Mouse (Mus musculus): Measurements from ENCODE around the gene Pax3. TPM values are rescaled to one million over a fixed set of nuclear protein-coding genes. Genes with fewer than 3 reads are reported as not detected.

Pax3 gene
- polyA plus RNA-seq, 1 experiment from 2014 or later, result 0.19 TPM

- H3K4me2 ChIP-seq, result no peak overlapping the region
- no peak overlapping the region for H3K27ac ChIP-seq (ENCODE audit: low read depth, low read length)
- no peak overlapping the region for H3K9ac ChIP-seq (ENCODE audit: low read depth, low read length)
- ATAC-seq (replicated peaks; ENCODE audit: insufficient number of reproducible peaks, low FRiP score, low TSS enrichment), result no peak
- 49% methylated on average over 1 of the region's 1 CpGs for WGBS (ENCODE audit: insufficient replicate concordance)
- H3K36me3 ChIP-seq (ENCODE audit: control insufficient read depth, insufficient read depth, low read length), result no peaks in the 10 kb centered on the region
- H3K4me3 ChIP-seq (ENCODE audit: low read depth, low read length), result no peak overlapping the region
- no peaks in the 10 kb centered on the region for H3K9me3 ChIP-seq (replicated peaks; ENCODE audit: control insufficient read depth, low read length)
- H3K27me3 ChIP-seq (ENCODE audit: control insufficient read depth, insufficient read depth, low read length), result peaks cover 11% of the 10 kb centered on the region
- no peaks in the 10 kb centered on the region for H3K4me1 ChIP-seq (ENCODE audit: control insufficient read depth, insufficient read depth, low read length)
These were observed 25.3 kb downstream of the Pax3 start for GRCm38 (mm10) chr1:78171671-78172070.

- no peak overlapping the region for H3K27ac ChIP-seq (ENCODE audit: low read depth, low read length)
- no peaks in the 10 kb centered on the region for H3K9me3 ChIP-seq (replicated peaks; ENCODE audit: control insufficient read depth, low read length)
- no peak overlapping the region for H3K9ac ChIP-seq (ENCODE audit: low read depth, low read length)
- H3K4me2 ChIP-seq, result no peak overlapping the region
- no peaks in the 10 kb centered on the region for H3K4me1 ChIP-seq (ENCODE audit: control insufficient read depth, insufficient read depth, low read length)
- H3K4me3 ChIP-seq (ENCODE audit: low read depth, low read length), result no peak overlapping the region
- ATAC-seq (replicated peaks; ENCODE audit: insufficient number of reproducible peaks, low FRiP score, low TSS enrichment), result no peak
- H3K36me3 ChIP-seq (ENCODE audit: control insufficient read depth, insufficient read depth, low read length), result no peaks in the 10 kb centered on the region
- peaks cover 11% of the 10 kb centered on the region for H3K27me3 ChIP-seq (ENCODE audit: control insufficient read depth, insufficient read depth, low read length)
- 60% methylated on average over 9 of the region's 9 CpGs for WGBS (ENCODE audit: insufficient replicate concordance)
These were observed 26.2 kb downstream of the Pax3 start for GRCm38 (mm10) chr1:78170771-78171170.

- H3K4me3 ChIP-seq (ENCODE audit: low read depth, low read length), result no peak overlapping the region
- no peak overlapping the region for H3K9ac ChIP-seq (ENCODE audit: low read depth, low read length)
- no peak overlapping the region for H3K27ac ChIP-seq (ENCODE audit: low read depth, low read length)
- ATAC-seq (replicated peaks; ENCODE audit: insufficient number of reproducible peaks, low FRiP score, low TSS enrichment), result no peak
- 63% methylated on average over 3 of the region's 3 CpGs for WGBS (ENCODE audit: insufficient replicate concordance)
- H3K4me1 ChIP-seq (ENCODE audit: control insufficient read depth, insufficient read depth, low read length), result no peaks in the 10 kb centered on the region
- no peaks in the 10 kb centered on the region for H3K36me3 ChIP-seq (ENCODE audit: control insufficient read depth, insufficient read depth, low read length)
- H3K27me3 ChIP-seq (ENCODE audit: control insufficient read depth, insufficient read depth, low read length), result peaks cover 11% of the 10 kb centered on the region; the same call in 1 of the 2 replicates
- no peaks in the 10 kb centered on the region for H3K9me3 ChIP-seq (replicated peaks; ENCODE audit: control insufficient read depth, low read length)
- H3K4me2 ChIP-seq, result no peak overlapping the region
These were observed 28.1 kb downstream of the Pax3 start for GRCm38 (mm10) chr1:78168796-78169195.

GRCm38 (mm10) chr1:78167577-78168286 lies 29.2 kb downstream of the Pax3 start:
- Histone ChIP-seq H3K4me2 (no peak overlapping the region), H3K9ac (ENCODE audit: low read depth, low read length) (no peak overlapping the region), H3K36me3 (ENCODE audit: control insufficient read depth, insufficient read depth, low read length) (no peaks in the 10 kb centered on the region), H3K4me3 (ENCODE audit: low read depth, low read length) (no peak overlapping the region), H3K9me3 (replicated peaks; ENCODE audit: control insufficient read depth, low read length) (no peaks in the 10 kb centered on the region), H3K4me1 (ENCODE audit: control insufficient read depth, insufficient read depth, low read length) (no peaks in the 10 kb centered on the region), H3K27ac (ENCODE audit: low read depth, low read length) (no peak overlapping the region), H3K27me3 (ENCODE audit: control insufficient read depth, insufficient read depth, low read length) (peaks cover 10% of the 10 kb centered on the region; the same call in 1 of the 2 replicates)
- WGBS (ENCODE audit: insufficient replicate concordance), result 64% methylated on average over 18 of the region's 18 CpGs
- ATAC-seq (replicated peaks; ENCODE audit: insufficient number of reproducible peaks, low FRiP score, low TSS enrichment), result no peak

GRCm38 (mm10) chr1:78161745-78162144 lies 35.2 kb downstream of the Pax3 start:
- no peak overlapping the region for H3K4me3 ChIP-seq (ENCODE audit: low read depth, low read length)
- H3K36me3 ChIP-seq (ENCODE audit: control insufficient read depth, insufficient read depth, low read length), result no peaks in the 10 kb centered on the region
- H3K4me2 ChIP-seq, result no peak overlapping the region
- H3K27me3 ChIP-seq (ENCODE audit: control insufficient read depth, insufficient read depth, low read length), result peaks cover 5% of the 10 kb centered on the region; the same call in 1 of the 2 replicates
- no peak overlapping the region for H3K9ac ChIP-seq (ENCODE audit: low read depth, low read length)
- no peak overlapping the region for H3K27ac ChIP-seq (ENCODE audit: low read depth, low read length)
- H3K4me1 ChIP-seq (ENCODE audit: control insufficient read depth, insufficient read depth, low read length), result no peaks in the 10 kb centered on the region
- 61% methylated on average over 5 of the region's 5 CpGs for WGBS (ENCODE audit: insufficient replicate concordance)
- H3K9me3 ChIP-seq (replicated peaks; ENCODE audit: control insufficient read depth, low read length), result no peaks in the 10 kb centered on the region
- ATAC-seq (replicated peaks; ENCODE audit: insufficient number of reproducible peaks, low FRiP score, low TSS enrichment), result no peak

- Histone ChIP-seq H3K4me2 (no peak overlapping the region), H3K36me3 (ENCODE audit: control insufficient read depth, insufficient read depth, low read length) (no peaks in the 10 kb centered on the region), H3K9ac (ENCODE audit: low read depth, low read length) (no peak overlapping the region), H3K4me1 (ENCODE audit: control insufficient read depth, insufficient read depth, low read length) (no peaks in the 10 kb centered on the region), H3K4me3 (ENCODE audit: low read depth, low read length) (no peak overlapping the region), H3K27ac (ENCODE audit: low read depth, low read length) (no peak overlapping the region), H3K27me3 (ENCODE audit: control insufficient read depth, insufficient read depth, low read length) (peaks cover 14% of the 10 kb centered on the region; the same call in 1 of the 2 replicates), H3K9me3 (replicated peaks; ENCODE audit: control insufficient read depth, low read length) (no peaks in the 10 kb centered on the region)
- WGBS (ENCODE audit: insufficient replicate concordance), result 32% methylated on average over 6 of the region's 6 CpGs
- ATAC-seq (replicated peaks; ENCODE audit: insufficient number of reproducible peaks, low FRiP score, low TSS enrichment), result no peak
These were observed 39.0 kb downstream of the Pax3 start for GRCm38 (mm10) chr1:78157930-78158329.

GRCm38 (mm10) chr1:78155796-78156195 lies 41.1 kb downstream of the Pax3 start:
- Histone ChIP-seq H3K4me2 (no peak overlapping the region), H3K36me3 (ENCODE audit: control insufficient read depth, insufficient read depth, low read length) (no peaks in the 10 kb centered on the region), H3K27ac (ENCODE audit: low read depth, low read length) (no peak overlapping the region), H3K27me3 (ENCODE audit: control insufficient read depth, insufficient read depth, low read length) (peaks cover 24% of the 10 kb centered on the region; the same call in 1 of the 2 replicates), H3K9me3 (replicated peaks; ENCODE audit: control insufficient read depth, low read length) (no peaks in the 10 kb centered on the region), H3K4me3 (ENCODE audit: low read depth, low read length) (no peak overlapping the region), H3K9ac (ENCODE audit: low read depth, low read length) (no peak overlapping the region), H3K4me1 (ENCODE audit: control insufficient read depth, insufficient read depth, low read length) (no peaks in the 10 kb centered on the region)
- no peak for ATAC-seq (replicated peaks; ENCODE audit: insufficient number of reproducible peaks, low FRiP score, low TSS enrichment)
- WGBS (ENCODE audit: insufficient replicate concordance), result 83% methylated on average over 4 of the region's 4 CpGs

GRCm38 (mm10) chr1:78148011-78148623 lies 48.8 kb downstream of the Pax3 start:
- WGBS (ENCODE audit: insufficient replicate concordance), result 63% methylated on average over 2 of the region's 2 CpGs
- Histone ChIP-seq H3K4me3 (ENCODE audit: low read depth, low read length) (no peak overlapping the region), H3K27me3 (ENCODE audit: control insufficient read depth, insufficient read depth, low read length) (peaks cover 41% of the 10 kb centered on the region), H3K36me3 (ENCODE audit: control insufficient read depth, insufficient read depth, low read length) (no peaks in the 10 kb centered on the region), H3K4me2 (no peak overlapping the region), H3K27ac (ENCODE audit: low read depth, low read length) (no peak overlapping the region), H3K9me3 (replicated peaks; ENCODE audit: control insufficient read depth, low read length) (no peaks in the 10 kb centered on the region), H3K9ac (ENCODE audit: low read depth, low read length) (no peak overlapping the region), H3K4me1 (ENCODE audit: control insufficient read depth, insufficient read depth, low read length) (no peaks in the 10 kb centered on the region)
- no peak for ATAC-seq (replicated peaks; ENCODE audit: insufficient number of reproducible peaks, low FRiP score, low TSS enrichment)

GRCm38 (mm10) chr1:78143403-78143802 lies 53.5 kb downstream of the Pax3 start:
- no peak overlapping the region for H3K4me3 ChIP-seq (ENCODE audit: low read depth, low read length)
- no peaks in the 10 kb centered on the region for H3K9me3 ChIP-seq (replicated peaks; ENCODE audit: control insufficient read depth, low read length)
- H3K9ac ChIP-seq (ENCODE audit: low read depth, low read length), result no peak overlapping the region
- no peaks in the 10 kb centered on the region for H3K4me1 ChIP-seq (ENCODE audit: control insufficient read depth, insufficient read depth, low read length)
- 65% methylated on average over 6 of the region's 6 CpGs for WGBS (ENCODE audit: insufficient replicate concordance)
- H3K36me3 ChIP-seq (ENCODE audit: control insufficient read depth, insufficient read depth, low read length), result no peaks in the 10 kb centered on the region
- no peak for ATAC-seq (replicated peaks; ENCODE audit: insufficient number of reproducible peaks, low FRiP score, low TSS enrichment)
- no peak overlapping the region for H3K27ac ChIP-seq (ENCODE audit: low read depth, low read length)
- peaks cover 66% of the 10 kb centered on the region for H3K27me3 ChIP-seq (ENCODE audit: control insufficient read depth, insufficient read depth, low read length)
- no peak overlapping the region for H3K4me2 ChIP-seq
